Mouse (Mus musculus) heart, adult 2 months (tissue): ENCODE data around the gene Sec24d.

Source experiments
- CTCF ChIP-seq: fragments of 200-600 bp; IDR thresholded peaks from 2 replicates; pipeline ENCODE4 v1.8.1; 2022; ENCODE audit warnings: antibody characterized with exemption, mild to moderate bottlenecking, moderate library complexity
- POLR2A ChIP-seq: fragments of 200-500 bp; IDR thresholded peaks from 2 replicates; pipeline ENCODE4 v1.6.1; 2011; ENCODE audit warnings: mild to moderate bottlenecking, low read depth, low read length, control low read depth; ENCODE audit not compliant: insufficient read depth

GRCm38 (mm10) chr3:123237039-123237438, 30.2 kb upstream of the Sec24d start:
- TF ChIP-seq CTCF = no peak
- no peak for TF ChIP-seq POLR2A
